ENCODE assay signal across 7 mouse cellular contexts in the genomic region with DNA sequence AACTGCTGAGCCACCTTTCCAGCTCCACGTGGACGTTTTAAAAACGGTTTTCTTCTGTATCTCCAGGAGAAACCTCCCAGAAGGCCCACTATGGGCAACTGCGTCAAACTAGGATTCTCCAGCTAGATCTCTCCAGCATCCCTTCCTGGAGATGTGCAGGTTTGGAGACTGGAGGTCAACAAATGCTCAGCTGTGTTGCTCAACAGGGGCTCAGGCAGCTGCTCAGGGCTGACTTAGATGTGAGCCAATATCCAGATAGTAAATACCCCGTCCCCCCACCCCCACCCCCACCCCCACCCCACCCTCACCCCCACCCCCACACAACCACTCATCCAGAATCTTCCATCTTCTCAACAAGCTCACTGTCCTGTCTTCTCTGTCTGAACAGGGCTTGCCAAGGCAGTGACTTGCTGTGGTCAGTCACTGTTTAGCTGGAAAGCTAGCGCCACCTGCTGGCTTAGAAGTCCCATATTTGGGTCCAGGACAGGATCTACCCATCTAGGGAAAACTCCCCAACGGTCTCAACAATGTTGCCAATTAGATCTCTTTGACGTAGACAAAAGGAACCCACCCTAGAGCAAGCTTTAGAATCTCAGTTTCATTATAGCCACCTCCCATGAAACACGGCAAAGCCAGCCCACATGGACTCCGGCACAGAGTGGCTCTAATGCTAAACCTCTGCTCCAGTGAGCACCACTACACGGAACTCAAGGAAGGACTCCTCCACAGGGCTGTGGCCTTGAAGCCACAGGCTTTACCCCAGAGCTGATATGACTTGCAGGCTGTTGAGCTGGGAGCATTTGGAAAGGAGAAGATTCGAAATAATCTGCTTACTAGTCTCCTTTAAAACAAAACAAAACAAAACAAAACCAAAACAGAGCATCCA.
DNase-seq lines count a peak whose midpoint lies in the region; ATAC-seq lines count a peak whose summit lies in the region.

No protein-coding gene starts in this region.

- H3K27ac ChIP-seq in intestine, embryonic 14.5 days (ENCODE audit: low read depth) = no peak overlapping the region
- H3K27ac ChIP-seq in midbrain, embryonic 16.5 days (ENCODE audit: low read length) = no peak overlapping the region
- no peak overlapping the region for H3K27ac ChIP-seq in stomach, embryonic 14.5 days (ENCODE audit: low read length)

- peak; percentile 79 for ATAC-seq in intestine, embryonic 14.5 days (replicated peaks; ENCODE audit: low FRiP score, low TSS enrichment, low read depth)
- peak; percentile 89 for ATAC-seq in midbrain, embryonic 16.5 days
- ATAC-seq in stomach, embryonic 14.5 days (ENCODE audit: insufficient number of reproducible peaks, insufficient read depth, low FRiP score, low read depth) = 0 out of 2 replicates have a peak, but pooled peaks have one; percentile 78

- H3K9ac ChIP-seq in intestine, embryonic 14.5 days (ENCODE audit: low read length) = no peak overlapping the region
- H3K9ac ChIP-seq in midbrain, embryonic 16.5 days (ENCODE audit: low read depth, low read length) = no peak overlapping the region
- H3K9ac ChIP-seq in stomach, embryonic 14.5 days (replicated peaks; ENCODE audit: low read depth, low read length) = no peak overlapping the region

- 48% methylated on average over 12 of the region's 12 CpGs for whole genome bisulfite sequencing in intestine, embryonic 14.5 days
- WGBS in midbrain, embryonic 16.5 days = 48% methylated on average over 12 of the region's 12 CpGs
- WGBS in stomach, embryonic 14.5 days = 53% methylated on average over 12 of the region's 12 CpGs

- no peaks in the 10 kb centered on the region for H3K36me3 ChIP-seq in intestine, embryonic 14.5 days (ENCODE audit: control insufficient read depth, insufficient read depth, low read length)
- H3K36me3 ChIP-seq in midbrain, embryonic 16.5 days (ENCODE audit: control insufficient read depth, insufficient read depth, low read length) = no peaks in the 10 kb centered on the region
- no peaks in the 10 kb centered on the region for H3K36me3 ChIP-seq in stomach, embryonic 14.5 days (ENCODE audit: control insufficient read depth, insufficient read depth, low read length)

- peak; percentile 80 for DNase-seq in adrenal gland, adult 2 months
- DNase-seq in cerebellum, postnatal 4 days (ENCODE audit: low spot score in 2 of 2) = peak; percentile 71 to 82
- peak; percentile 40 to 54 for DNase-seq in gastrocnemius, adult 8-10 months (ENCODE audit: low spot score in 2 of 2)
- peak; percentile 82 for DNase-seq in intestine, embryonic 14.5 days (ENCODE audit: low spot score)
- peak; percentile 78 to 91 for DNase-seq in left cerebral cortex, postnatal 10 days (ENCODE audit: extremely low spot score in 1 of 2, low spot score in 2 of 2)

- intact Hi-C loops in left cerebral cortex, postnatal 10 days (cut with DNase I) = loop anchor here (2.0 to 10.0 kb wide), 4 partner anchors 281 to 841 kb away; no protein-coding TSS in a partner anchor

- H3K9me3 ChIP-seq in intestine, embryonic 14.5 days (ENCODE audit: control insufficient read depth, low read length) = no peaks in the 10 kb centered on the region
- no peaks in the 10 kb centered on the region for H3K9me3 ChIP-seq in midbrain, embryonic 16.5 days (replicated peaks; ENCODE audit: control insufficient read depth, low read length, poor library complexity, severe bottlenecking)
- no peaks in the 10 kb centered on the region for H3K9me3 ChIP-seq in stomach, embryonic 14.5 days (ENCODE audit: control insufficient read depth, low read depth, low read length)

- no peaks in the 10 kb centered on the region for H3K27me3 ChIP-seq in intestine, embryonic 14.5 days (replicated peaks; ENCODE audit: control insufficient read depth, insufficient read depth, low read length)
- no peaks in the 10 kb centered on the region for H3K27me3 ChIP-seq in midbrain, embryonic 16.5 days (ENCODE audit: control insufficient read depth, insufficient read depth, low read depth, low read length)
- no peaks in the 10 kb centered on the region for H3K27me3 ChIP-seq in stomach, embryonic 14.5 days (ENCODE audit: control insufficient read depth, insufficient read depth, low read length)

- no peak overlapping the region for H3K4me3 ChIP-seq in intestine, embryonic 14.5 days (ENCODE audit: low read depth, low read length)
- H3K4me3 ChIP-seq in midbrain, embryonic 16.5 days (ENCODE audit: low read depth, low read length) = no peak overlapping the region
- no peak overlapping the region for H3K4me3 ChIP-seq in stomach, embryonic 14.5 days (ENCODE audit: low read depth, low read length)

- peaks cover 2% of the 10 kb centered on the region; the same call in 1 of the 2 replicates for H3K4me1 ChIP-seq in intestine, embryonic 14.5 days (replicated peaks; ENCODE audit: control insufficient read depth, insufficient read depth, low read length)
- no peaks in the 10 kb centered on the region for H3K4me1 ChIP-seq in midbrain, embryonic 16.5 days (ENCODE audit: control insufficient read depth, insufficient read depth, low read length)
- H3K4me1 ChIP-seq in stomach, embryonic 14.5 days (ENCODE audit: control insufficient read depth, insufficient read depth, low read length) = 0 out of 2 replicates have a peak, but pooled peaks cover 5% of the 10 kb centered on the region

- no peak overlapping the region for H3K4me2 ChIP-seq in intestine, embryonic 14.5 days (ENCODE audit: low read length)
- no peak overlapping the region for H3K4me2 ChIP-seq in midbrain, embryonic 16.5 days (ENCODE audit: low read length)
- H3K4me2 ChIP-seq in stomach, embryonic 14.5 days (replicated peaks; ENCODE audit: low read depth, low read length) = no peak overlapping the region
